Mouse (Mus musculus) brain, embryonic 14.5 days (tissue): ENCODE data around the gene Tas1r3.

Source experiments
- CTCF ChIP-seq: fragments of 200-500 bp; IDR thresholded peaks from 2 replicates; pipeline ENCODE4 v1.5.1; 2012; ENCODE audit warnings: inconsistent platforms, mild to moderate bottlenecking, moderate library complexity, borderline replicate concordance; ENCODE audit not compliant: insufficient read depth, insufficient read length; ENCODE audit errors: extremely low read depth
- POLR2A ChIP-seq: fragments of 200-500 bp; IDR thresholded peaks from 2 replicates; pipeline ENCODE4 v1.6.1; 2012; ENCODE audit warnings: mild to moderate bottlenecking, inconsistent platforms, borderline replicate concordance; ENCODE audit not compliant: poor library complexity, insufficient read depth, insufficient read length, severe bottlenecking; ENCODE audit errors: extremely low read depth

- TF ChIP-seq CTCF (no peak), POLR2A (no peak)
Observed at GRCm38 (mm10) chr4:155838187-155839153, 24.7 kb downstream of the Tas1r3 start.
